Mouse (Mus musculus): Measurements from ENCODE around the gene Bcl2l10.
"Not testable (repeated sequence)": the region's sequence is repeated elsewhere in the genome, so short reads cannot be mapped to it uniquely, and the experiment has no call there.

Bcl2l10 gene

DNA sequence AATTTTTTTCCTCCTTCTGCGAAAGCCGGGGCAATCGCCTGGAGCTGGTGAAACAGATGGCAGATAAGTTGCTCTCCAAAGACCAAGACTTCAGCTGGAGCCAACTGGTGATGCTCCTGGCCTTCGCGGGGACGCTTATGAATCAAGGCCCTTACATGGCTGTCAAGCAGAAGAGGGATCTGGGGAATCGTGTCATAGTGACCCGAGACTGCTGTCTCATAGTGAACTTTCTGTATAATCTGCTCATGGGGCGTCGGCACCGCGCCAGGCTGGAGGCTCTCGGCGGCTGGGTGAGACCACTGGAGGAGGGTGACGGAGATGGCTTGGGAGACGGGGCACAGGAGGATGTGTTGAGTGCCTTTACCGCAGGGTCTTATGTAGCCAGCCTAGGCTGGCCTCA, 508 bp downstream of the Bcl2l10 start:
- no peak for DNase-seq

DNA sequence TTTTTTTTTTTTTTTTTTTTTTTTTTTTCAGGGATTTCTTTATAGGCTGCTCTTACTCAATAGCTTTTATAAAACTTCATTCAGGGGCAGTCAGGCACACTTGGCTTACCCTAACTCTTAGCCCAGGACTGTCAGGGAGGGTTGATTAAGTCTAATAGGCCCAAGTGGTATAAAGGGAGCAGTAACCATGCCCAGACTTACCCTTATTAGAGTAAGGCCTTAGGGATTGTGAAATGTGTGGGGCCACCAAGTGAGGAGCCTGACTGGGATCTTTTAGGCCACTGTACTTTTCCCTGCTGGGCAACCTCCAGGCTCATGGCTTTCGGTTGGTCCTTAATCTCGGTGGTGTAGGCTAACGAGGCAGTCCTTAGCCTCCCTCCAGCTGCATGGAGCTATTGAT, 1.1 kb downstream of the Bcl2l10 start:
- DNase-seq, result no peak

DNA sequence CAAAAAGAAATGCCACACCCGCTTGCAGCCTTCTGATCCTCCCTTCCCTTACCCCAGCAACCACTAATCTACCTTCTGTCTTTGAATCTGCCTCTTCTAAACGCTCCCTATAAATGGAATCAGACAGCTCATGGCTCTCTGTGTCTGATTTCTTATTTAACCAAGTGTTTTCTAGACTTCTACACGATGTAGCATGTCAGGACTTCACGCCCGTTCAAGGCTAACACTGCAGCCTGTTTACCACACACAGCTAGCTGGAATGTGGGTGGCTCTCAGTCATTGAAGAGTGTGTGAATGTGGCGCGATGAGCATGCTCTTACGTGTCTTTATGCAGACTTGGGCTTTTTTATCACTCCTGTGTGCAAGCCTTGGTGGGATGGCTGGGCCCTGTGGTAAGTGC, 5.5 kb downstream of the Bcl2l10 start:
- no peak for DNase-seq

DNA sequence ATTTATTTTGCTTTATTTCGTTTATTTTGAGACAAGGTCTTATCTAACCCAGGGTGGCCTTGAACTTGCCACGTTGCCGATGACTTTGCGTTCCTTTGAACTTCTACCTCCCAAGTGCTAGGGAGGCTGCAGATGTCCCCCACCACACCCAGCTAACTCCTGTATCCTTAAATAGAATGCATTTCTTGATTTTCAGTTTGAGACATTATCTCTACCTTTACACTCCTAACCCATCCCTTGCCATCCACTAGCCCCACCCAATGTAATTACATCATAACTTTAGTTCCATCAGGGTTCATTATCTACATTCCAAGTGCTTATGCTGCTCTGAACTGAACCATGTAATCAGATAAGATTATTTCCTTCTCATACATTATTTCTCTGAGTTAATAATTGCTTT, 8.2 kb downstream of the Bcl2l10 start:
- no peak for DNase-seq

DNA sequence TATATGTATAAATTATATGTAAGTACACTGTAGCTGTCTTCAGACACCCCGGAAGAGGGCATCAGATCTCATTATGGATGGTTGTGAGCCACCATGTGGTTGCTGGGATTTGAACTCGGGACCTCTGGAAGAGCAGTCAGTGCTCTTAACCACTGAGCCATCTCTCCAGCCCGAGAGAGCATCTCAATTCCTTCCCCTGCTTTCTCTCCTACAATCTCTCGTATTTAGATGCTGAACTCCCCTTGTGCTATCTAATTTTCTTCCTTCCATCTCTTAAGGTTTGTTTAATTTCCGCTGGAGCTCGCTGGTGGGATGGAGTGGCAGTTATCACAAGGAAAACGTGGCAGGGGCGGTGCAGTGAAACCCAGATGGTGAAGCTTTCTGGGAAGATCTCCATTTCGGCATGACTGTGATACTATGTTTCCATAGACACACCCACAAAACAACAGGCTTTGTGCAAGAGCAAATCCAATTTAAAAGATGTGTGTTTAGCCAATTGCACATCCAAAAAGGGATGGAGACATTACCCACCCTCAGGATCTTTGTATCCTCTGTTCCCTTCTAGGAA, 9.6 kb downstream of the Bcl2l10 start:
- no peak for DNase-seq

DNA sequence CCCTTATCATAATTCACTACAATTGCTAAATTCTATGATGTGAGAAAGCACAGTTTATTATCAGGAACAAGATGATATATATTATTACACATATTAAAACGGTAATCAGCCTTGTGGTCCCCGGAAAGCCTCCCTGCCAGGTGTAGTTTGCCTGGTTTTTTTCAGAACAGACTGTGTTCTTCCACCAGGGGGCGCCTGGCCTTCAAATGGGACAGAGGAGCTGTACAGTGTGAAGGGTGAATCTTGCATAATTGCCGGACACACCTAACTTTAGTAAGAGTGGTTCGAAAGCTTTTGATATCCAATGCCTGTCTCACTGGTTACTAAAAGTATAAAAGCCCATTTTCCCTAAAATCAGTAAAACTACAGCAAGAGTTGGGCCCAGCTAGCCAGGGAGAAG, 14.1 kb downstream of the Bcl2l10 start:
- peak; percentile 78 for DNase-seq

DNA sequence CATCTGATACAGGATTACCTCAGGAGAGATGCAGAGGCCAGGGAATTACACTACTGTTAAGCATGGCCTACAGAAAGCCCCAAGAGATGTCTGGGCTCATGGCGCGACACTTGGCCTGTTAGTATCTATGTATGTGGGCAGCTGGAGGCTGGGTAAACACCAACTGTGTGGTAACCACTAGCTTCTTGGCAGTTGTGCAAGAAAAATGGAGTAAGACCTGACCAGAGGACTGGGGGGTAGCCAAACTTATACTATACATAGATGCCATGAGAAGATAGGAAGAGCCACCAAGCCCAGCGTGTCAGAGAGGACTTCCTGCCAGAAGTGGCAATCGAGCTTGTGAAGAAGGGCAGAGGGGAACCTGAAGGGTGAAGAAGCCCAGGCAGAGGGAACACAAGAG, 14.6 kb downstream of the Bcl2l10 start:
- no peak for DNase-seq

DNA sequence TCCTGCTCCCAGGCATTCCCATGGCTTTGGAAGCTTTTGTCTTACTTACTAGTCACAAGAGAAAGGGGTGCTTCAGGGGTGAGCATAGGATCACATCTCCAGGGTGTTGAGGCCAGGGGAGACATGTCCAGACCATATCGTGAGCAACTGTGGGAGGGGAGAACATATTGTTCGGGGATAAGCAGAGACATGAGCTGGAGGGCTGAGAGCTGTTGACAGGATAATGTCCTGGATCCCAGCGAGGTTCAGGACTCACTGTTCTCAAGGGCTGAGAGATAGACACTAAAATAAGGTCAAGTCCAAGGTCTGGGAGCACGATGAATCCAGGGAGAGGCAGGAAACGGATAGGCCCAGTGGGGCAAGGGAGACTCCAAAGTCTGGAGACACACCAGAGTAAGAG, 15.4 kb downstream of the Bcl2l10 start:
- no peak for DNase-seq

DNA sequence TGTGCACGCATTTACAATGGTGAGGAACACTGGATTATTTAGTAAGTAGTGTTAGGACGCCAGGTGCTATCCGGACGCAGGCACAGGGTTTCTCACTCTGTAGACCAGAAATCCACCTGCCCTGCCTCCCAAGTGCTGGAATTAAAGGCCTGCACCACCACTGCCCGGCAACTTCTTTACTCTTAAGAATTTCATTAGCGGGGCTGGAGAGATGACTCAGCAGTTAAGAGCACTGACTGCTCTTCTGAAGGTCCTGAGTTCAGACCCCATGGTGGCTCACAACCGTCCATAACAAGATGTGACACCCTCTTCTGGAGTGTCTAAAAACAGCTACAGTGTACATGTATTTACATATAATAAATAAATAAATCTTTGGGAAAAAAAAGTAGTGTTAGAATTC, 16.1 kb downstream of the Bcl2l10 start:
- not testable (repeated sequence) for DNase-seq

DNA sequence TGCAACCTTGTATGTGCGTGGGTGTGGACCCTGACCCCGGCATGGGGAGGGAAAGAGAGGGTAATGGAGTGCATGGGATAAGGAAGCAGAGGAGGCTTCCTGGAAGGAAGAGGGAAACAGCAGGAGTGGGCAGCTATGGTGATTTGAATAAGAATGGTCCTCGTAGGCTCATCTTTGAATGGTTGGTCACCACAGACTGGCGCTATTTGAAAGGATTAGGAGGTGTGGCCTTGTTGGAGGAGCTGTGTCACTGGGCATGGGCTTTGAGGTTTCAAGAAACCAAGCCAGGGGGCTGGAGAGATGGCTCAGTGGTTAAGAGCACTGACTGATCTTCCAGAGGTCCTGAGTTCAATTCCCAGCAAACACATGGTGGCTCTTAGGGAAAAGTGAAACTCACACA, 17.6 kb downstream of the Bcl2l10 start:
- DNase-seq, result no peak

DNA sequence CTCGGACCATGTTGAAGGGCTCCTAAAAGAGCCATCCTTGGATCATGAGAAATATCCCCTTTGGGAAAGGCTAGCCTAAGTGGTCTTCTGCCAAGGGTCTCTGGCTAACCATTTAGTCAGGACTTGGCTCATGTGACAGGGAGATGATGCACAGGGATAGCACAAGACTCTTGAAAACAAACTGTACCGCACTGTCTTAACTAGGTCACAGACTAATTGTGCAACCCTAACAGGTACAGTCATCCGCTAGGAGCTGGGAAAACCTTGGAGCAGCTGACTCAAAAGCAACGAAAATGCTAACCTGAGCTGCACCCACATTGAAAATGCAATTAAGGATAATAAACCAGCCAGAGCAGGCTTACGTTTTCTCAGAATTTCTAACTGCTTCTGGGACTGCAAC, 18.6 kb downstream of the Bcl2l10 start:
- DNase-seq, result no peak

DNA sequence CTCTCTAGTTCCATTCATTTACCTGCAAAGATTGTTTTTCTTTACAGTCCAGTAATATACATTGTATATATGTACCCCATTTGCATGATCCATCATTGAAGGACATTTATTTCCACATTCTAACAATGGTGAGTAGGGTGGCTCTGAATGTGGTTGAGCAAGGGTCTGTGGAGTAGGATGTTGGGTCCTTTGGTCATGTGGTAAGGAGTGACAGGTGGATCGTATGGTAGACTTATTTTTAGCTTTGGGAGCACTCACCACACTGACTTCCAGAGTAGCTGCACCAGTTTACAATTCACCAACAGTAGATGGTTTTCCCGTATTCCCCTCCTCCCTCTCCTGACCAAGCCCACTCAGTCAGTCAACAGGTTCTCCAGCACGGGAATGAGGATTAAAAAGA, 21.2 kb downstream of the Bcl2l10 start:
- DNase-seq, result no peak

DNA sequence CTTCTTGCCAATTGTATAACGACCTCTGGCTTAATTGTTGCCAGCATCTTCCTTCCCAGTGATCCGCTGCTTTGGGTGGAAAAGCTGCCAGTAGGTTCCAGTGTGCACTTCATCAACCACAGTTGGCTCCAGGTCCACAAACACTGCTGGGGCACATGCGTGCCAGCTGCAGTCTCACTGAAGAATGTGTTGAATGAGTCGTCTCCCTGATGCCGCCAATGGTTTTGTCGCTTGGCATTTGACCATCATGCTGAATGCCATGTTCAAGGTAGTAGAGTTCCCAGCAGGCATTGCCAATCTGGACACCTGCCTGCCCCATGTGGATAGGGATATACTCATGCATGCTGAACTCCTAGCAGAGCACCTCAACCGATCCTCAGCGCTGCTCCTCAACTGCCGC, 28.0 kb downstream of the Bcl2l10 start:
- DNase-seq, result no peak

DNA sequence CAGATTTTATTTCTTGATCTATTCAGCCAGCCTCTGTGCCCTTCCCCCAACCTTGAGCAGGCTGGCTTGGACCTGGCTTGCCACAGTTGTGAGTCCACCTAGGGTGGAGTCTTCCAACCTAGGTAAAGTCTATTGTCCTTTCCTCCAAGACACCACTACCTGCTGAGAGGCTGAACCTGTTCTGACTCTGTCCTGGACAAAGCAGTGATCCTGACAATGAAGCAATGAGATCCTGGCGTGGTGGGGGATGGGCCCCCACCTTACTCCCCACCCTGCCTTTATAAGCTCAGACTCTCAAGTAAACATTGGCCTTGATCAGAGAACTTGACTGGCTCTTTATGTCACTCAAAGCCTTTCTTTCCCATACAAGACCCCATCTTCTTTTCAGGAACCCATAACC, 28.9 kb downstream of the Bcl2l10 start:
- no peak for DNase-seq

DNA sequence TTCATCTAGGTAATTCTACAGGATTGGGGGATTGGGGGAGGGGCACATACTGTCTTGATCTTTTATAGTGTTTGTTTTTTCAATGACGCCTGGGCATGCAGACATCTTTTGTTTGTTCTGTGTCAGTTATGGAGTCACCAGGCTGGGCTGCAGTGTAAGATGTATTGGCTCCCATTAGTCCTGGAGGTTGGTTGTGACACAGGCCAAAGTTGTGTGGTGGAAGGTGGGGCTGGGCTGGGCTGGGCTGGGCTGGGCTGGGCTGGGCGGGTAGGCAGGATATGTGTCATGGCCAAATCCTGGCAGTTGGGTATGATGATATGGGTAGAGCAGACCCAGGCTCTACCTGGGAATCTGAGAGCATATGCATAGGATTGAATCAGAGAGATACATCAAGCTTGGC, 31.2 kb downstream of the Bcl2l10 start:
- no peak for DNase-seq

DNA sequence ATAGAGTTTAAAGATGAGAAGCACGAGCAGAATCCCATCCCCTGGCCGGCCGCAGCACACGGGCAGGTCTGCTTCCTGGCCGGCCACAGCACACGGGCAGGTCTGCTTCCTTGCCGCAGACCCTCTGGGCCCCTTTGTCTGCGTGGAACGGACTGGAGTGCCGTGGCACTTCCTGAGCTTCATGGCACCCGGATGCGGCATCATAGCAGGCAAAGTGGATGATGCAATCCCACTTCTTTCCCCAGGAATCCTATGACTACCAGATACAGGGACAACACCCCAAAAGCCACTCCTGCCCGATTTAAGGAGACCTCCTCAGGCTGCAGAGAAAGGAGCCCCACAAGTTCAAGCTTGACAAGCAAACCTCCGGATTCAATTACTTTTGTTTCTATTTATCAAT, 35.3 kb downstream of the Bcl2l10 start:
- DNase-seq, result no peak

DNA sequence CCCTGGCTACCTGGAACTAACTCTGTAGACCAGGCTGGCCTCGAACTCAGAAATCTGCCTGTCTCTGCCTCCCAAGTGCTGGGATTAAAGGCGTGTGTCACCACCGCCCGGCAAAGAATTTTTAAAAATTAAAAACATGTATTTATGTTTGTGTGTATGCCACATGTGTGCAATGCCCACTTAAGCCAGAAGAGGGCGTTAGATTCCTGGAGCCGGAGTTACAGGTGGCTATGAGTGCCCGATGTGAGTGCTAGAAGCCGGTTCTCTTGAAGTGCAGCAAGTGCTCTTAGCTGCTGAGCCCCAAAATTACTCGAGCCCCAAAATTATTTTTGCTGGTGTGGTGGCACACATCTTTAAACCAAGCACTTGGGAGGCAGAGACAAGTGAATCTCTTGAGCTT, 36.2 kb downstream of the Bcl2l10 start:
- DNase-seq, result no peak

DNA sequence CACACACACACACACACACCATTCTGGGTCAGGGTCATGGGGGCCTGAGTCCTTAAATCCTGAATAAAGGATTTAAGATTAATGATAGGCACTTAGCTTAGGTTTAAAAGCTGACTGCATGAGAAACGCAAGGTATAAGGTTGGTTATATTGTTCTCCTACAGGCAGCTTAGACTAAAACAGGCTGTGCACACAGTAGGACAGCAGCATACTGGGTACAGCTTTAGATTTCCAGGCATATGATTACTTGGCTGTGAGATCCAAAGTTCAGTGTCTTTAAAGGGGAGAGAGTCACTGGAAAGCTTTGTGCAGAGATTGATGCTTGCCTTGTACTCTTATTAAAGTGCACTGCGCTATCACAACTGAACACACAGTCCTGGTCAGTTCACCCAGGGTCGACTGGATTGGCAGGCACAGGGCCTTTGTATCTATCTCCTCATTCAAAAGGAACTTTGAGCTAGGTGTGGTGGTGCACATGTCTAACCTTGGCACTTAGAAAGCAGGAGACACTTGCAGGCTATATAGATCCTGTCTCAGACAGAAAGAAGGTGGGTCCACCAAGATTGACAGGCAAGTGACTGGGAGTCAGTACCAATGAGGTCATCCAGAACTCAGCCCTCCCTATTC, 36.9 kb downstream of the Bcl2l10 start:
- no peak for DNase-seq

DNA sequence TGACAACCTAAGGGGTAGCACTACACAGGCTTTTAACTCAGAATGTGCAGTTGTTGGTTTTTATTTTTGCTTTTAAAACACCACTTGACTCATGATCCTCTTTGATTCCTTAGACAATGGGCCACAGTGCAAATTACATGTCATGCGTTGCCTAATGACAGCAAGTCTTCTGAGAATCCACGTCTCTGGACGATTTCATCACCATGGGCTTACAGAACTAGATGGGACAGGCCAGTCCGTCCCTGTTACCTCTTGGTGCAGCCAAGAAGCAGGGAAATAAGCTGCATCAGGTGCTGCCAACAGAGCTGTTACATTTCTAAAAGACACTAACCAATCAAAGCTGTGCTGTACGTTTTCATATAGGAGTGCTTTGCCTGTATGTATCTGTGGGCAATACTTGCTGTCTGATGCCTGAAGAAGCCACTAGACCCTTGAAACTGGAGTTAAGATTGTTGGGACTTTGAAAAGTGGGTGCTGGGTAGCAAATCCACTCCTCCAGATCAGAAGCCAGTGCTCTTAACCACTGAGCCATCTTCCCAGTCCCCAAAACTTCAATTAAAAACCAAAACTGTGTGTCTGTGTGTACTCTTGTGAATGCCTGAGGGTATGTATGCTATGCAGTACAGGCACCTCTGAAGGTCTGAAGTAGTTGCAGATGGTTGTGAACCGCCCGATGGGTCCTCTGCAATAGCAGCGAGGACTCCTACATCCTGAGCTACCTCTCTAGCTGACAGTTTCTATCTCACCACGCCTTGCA, 37.8 kb downstream of the Bcl2l10 start:
- no peak for DNase-seq

DNA sequence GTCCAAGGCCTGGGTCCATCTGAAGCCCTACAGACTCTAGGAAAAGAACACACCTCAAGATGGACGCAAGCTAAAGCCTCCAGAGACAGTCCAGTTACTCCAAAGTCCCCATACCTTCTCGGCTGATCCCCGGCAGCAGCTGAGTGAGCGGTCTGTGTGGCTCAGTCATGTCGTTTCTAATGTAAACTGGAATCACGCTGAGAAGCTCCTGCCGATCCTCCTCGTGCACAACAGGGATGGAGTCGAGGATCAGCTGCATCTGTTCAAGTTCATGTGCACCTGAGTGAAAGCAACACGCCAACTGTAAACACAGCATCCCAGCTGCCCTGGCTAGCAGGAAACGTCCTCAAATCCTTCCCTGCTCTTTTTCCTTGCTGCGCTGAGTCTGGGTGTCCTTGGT, 45.7 kb downstream of the Bcl2l10 start:
- DNase-seq, result no peak

DNA sequence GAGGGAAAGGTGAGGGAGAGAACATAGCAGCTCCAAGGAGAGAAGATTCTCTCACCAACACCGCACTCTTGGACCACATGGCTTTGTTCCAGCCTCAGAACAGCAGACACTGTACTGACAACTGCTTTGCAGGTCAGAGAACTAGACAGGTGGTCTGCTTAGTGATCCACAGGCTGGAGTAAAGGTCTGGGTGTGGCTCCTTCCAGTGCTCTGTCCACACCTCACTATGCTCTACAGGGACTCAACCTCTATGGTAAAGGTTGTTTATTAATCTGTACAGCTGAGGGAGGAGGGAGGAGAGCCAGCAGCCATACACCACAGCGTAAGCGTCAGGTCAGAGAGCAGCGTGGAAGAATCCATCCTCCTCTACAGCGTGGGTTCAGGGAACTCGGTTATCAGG, 48.4 kb downstream of the Bcl2l10 start:
- no peak for DNase-seq

DNA sequence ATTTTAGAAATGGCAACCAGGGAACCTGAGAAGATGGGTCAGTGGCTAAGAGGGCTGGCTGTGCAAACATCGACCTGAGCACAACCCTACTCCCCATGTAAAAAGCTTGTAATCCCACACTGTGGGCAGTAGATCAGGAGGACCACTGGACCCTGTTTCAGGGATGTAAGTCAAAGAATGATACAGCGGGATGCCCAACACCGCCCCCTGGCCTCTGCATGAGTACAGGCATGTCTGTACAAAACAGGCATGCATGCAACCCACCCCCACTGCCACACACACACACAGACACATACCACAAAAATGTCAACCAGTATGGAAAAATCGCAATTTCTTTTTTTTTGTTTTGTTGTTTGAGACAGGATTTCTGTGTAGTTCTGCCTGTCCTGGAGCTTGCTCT, 51.5 kb downstream of the Bcl2l10 start:
- no peak for DNase-seq

DNA sequence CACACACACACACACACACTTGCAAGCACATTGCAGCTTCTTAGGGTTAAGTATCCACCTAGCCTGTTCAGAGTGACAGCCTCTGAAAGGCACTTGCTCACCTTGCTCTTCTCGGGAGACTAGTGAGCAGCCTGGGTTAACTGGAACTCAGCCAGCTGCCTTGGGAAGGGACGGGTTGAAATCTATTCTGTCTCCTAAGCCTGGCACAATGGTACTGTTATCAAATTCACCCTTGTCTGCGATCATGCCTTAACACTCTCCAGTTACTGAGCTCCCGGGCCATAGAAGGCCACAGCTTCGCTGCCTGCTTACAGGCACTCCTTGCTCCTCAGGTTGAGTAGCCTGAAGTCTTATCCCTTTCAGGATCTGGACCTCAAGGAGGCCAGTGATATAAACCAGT, 53.1 kb downstream of the Bcl2l10 start:
- no peak for DNase-seq
